Mouse (Mus musculus) MEL (cell line): Measurements from ENCODE around the gene Xcr1. TPM values are rescaled to one million over a fixed set of nuclear protein-coding genes. Genes with fewer than 3 reads are reported as not detected.

Experiments
- DNase-seq: peaks from one replicate; pipeline ENCODE4 v3.0.0; 2011; ENCODE audit warnings: low read depth, low spot score
- H3K27ac ChIP-seq: 2 replicates; pipeline ENCODE4 v1.5.1; 2012; ENCODE audit warnings: low read depth, mild to moderate bottlenecking, control low read depth, low read length, moderate library complexity; ENCODE audit not compliant: control insufficient read depth
- H3K27me3 ChIP-seq, 2 experiments: fragments of 150-350 bp in 1 of 2; sonication (generic) in 1 of 2; 2 replicates each; pipeline ENCODE4 v1.6.1; 2012; ENCODE audit warnings: low read length in 2 of 2, mild to moderate bottlenecking in 2 of 2, improper control_type of control experiment in 1 of 2, moderate library complexity in 1 of 2; ENCODE audit not compliant: insufficient read depth in 2 of 2, control insufficient read depth in 1 of 2
- H3K36me3 ChIP-seq, 2 experiments: 2 replicates each; pipeline ENCODE4 v1.6.1; 2012 to 2014; ENCODE audit warnings: low read length in 2 of 2, improper control_type of control experiment in 1 of 2, inconsistent platforms in 1 of 2, mild to moderate bottlenecking in 1 of 2; ENCODE audit not compliant: insufficient read depth in 2 of 2, control insufficient read depth in 1 of 2
- H3K4me1 ChIP-seq, 2 experiments: fragments of 150-350 bp in 1 of 2; sonication (generic) in 1 of 2; 2 replicates each; pipeline ENCODE4 v1.6.1; 2012; ENCODE audit warnings: low read length in 2 of 2, improper control_type of control experiment in 1 of 2, mild to moderate bottlenecking in 1 of 2; ENCODE audit not compliant: insufficient read depth in 2 of 2, control insufficient read depth in 1 of 2
- H3K4me3 ChIP-seq, 2 experiments: fragments of 150-350 bp in 1 of 2; sonication (generic) in 1 of 2; 2 replicates each; pipeline ENCODE4 v1.5.1; 2012; ENCODE audit warnings: low read depth in 2 of 2, low read length in 2 of 2, mild to moderate bottlenecking in 2 of 2, moderate library complexity in 2 of 2, control low read depth in 1 of 2, improper control_type of control experiment in 1 of 2; ENCODE audit not compliant: control insufficient read depth in 1 of 2, insufficient read depth in 1 of 2
- H3K79me2 ChIP-seq: 2 replicates; pipeline ENCODE4 v1.6.1; 2012; ENCODE audit warnings: mild to moderate bottlenecking, low read length, moderate library complexity; ENCODE audit not compliant: control insufficient read depth, poor library complexity, insufficient read depth
- H3K9ac ChIP-seq: 2 replicates; pipeline ENCODE4 v1.6.1; 2012; ENCODE audit warnings: low read depth, mild to moderate bottlenecking, control low read depth, low read length, moderate library complexity; ENCODE audit not compliant: control insufficient read depth, poor library complexity, severe bottlenecking
- H3K9me3 ChIP-seq: fragments of 150-350 bp; sonication (generic); replicated peaks from 2 replicates; pipeline ENCODE4 v1.6.1; 2012; ENCODE audit warnings: mild to moderate bottlenecking, low read length, improper control_type of control experiment, moderate library complexity; ENCODE audit not compliant: insufficient read depth
- CHD1 ChIP-seq: IDR thresholded peaks from 2 replicates; pipeline ENCODE4 v1.6.1; 2012; ENCODE audit warnings: low read depth, mild to moderate bottlenecking, inconsistent platforms, low read length, improper control_type of control experiment
- CHD2 ChIP-seq: IDR thresholded peaks from 2 replicates; pipeline ENCODE4 v1.6.1; 2011; ENCODE audit warnings: low read length, improper control_type of control experiment
- CTCF ChIP-seq, 3 experiments: IDR thresholded peaks in 2 of 3; conservative IDR thresholded peaks in 1 of 3; 2 replicates each; pipeline ENCODE4 v1.5.1; 2011 to 2012; ENCODE audit warnings: low read length in 3 of 3, low read depth in 2 of 3, mild to moderate bottlenecking in 2 of 3, improper control_type of control experiment in 1 of 3, inconsistent platforms in 1 of 3, mixed read lengths in 1 of 3, moderate library complexity in 1 of 3; ENCODE audit not compliant: control insufficient read depth in 1 of 3, insufficient read depth in 1 of 3, poor library complexity in 1 of 3, severe bottlenecking in 1 of 3
- E2F4 ChIP-seq: IDR thresholded peaks from 2 replicates; pipeline ENCODE4 v1.6.1; 2011; ENCODE audit warnings: low read depth, low read length, improper control_type of control experiment, borderline replicate concordance
- ELF1 ChIP-seq: IDR thresholded peaks from 2 replicates; pipeline ENCODE4 v1.6.1; 2014; ENCODE audit warnings: low read depth, mild to moderate bottlenecking, inconsistent platforms, low read length, improper control_type of control experiment, moderate library complexity
- EP300 ChIP-seq, 2 experiments: IDR thresholded peaks; 2 replicates each; pipeline ENCODE4 v1.6.1; 2011; ENCODE audit warnings: improper control_type of control experiment in 2 of 2, low read length in 2 of 2, low read depth in 1 of 2, mild to moderate bottlenecking in 1 of 2
- ETS1 ChIP-seq: IDR thresholded peaks from 2 replicates; pipeline ENCODE4 v1.6.1; 2012; ENCODE audit warnings: low read depth, mild to moderate bottlenecking, inconsistent platforms, low read length, improper control_type of control experiment, moderate library complexity
- GABPA ChIP-seq: IDR thresholded peaks from 2 replicates; pipeline ENCODE4 v1.6.1; 2012; ENCODE audit warnings: low read depth, mild to moderate bottlenecking, inconsistent platforms, low read length, improper control_type of control experiment, moderate library complexity
- GATA1 ChIP-seq: IDR thresholded peaks from 2 replicates; pipeline ENCODE4 v1.6.1; 2011; ENCODE audit warnings: low read depth, low read length, improper control_type of control experiment
- MAFK ChIP-seq: IDR thresholded peaks from 2 replicates; pipeline ENCODE4 v1.6.1; 2011; ENCODE audit warnings: low read depth, mild to moderate bottlenecking, low read length, improper control_type of control experiment, borderline replicate concordance
- MAX ChIP-seq: IDR thresholded peaks from 2 replicates; pipeline ENCODE4 v1.6.1; 2011; ENCODE audit warnings: low read length, improper control_type of control experiment
- MEF2A ChIP-seq: IDR thresholded peaks from 2 replicates; pipeline ENCODE4 v1.6.1; 2014; ENCODE audit warnings: low read depth, mild to moderate bottlenecking, inconsistent platforms, low read length, improper control_type of control experiment; ENCODE audit not compliant: poor library complexity, insufficient replicate concordance, severe bottlenecking; ENCODE audit errors: extremely low read depth
- MYB ChIP-seq: IDR thresholded peaks from 2 replicates; pipeline ENCODE4 v1.6.1; 2011; ENCODE audit warnings: mild to moderate bottlenecking, low read depth, low read length, improper control_type of control experiment
- MYC ChIP-seq: IDR thresholded peaks from 2 replicates; pipeline ENCODE4 v1.6.1; 2011; ENCODE audit warnings: low read depth, mild to moderate bottlenecking, low read length, improper control_type of control experiment, moderate library complexity
- POLR2A ChIP-seq, 2 experiments: IDR thresholded peaks; 2 replicates each; pipeline ENCODE4 v1.6.1; 2011 to 2012; ENCODE audit warnings: low read length in 2 of 2, mild to moderate bottlenecking in 2 of 2, control low read depth in 1 of 2, improper control_type of control experiment in 1 of 2, low read depth in 1 of 2, moderate library complexity in 1 of 2; ENCODE audit not compliant: control insufficient read depth in 1 of 2, insufficient read depth in 1 of 2, poor library complexity in 1 of 2
- POLR2AphosphoS2 ChIP-seq: IDR thresholded peaks from 2 replicates; pipeline ENCODE4 v1.6.1; 2011; ENCODE audit warnings: low read length, improper control_type of control experiment
- RCOR1 ChIP-seq: IDR thresholded peaks from 2 replicates; pipeline ENCODE4 v1.6.1; 2012; ENCODE audit warnings: low read depth, mild to moderate bottlenecking, inconsistent platforms, low read length, improper control_type of control experiment
- TAL1 ChIP-seq: IDR thresholded peaks from 2 replicates; pipeline ENCODE4 v1.6.1; 2012; ENCODE audit warnings: mild to moderate bottlenecking, inconsistent platforms, low read length, moderate library complexity, mixed read lengths
- TBP ChIP-seq: IDR thresholded peaks from 2 replicates; pipeline ENCODE4 v1.8.0; 2011; ENCODE audit warnings: low read depth, low read length, improper control_type of control experiment
- UBTF ChIP-seq: IDR thresholded peaks from 2 replicates; pipeline ENCODE4 v1.6.1; 2012; ENCODE audit warnings: low read depth, mild to moderate bottlenecking, inconsistent platforms, low read length, improper control_type of control experiment, moderate library complexity, borderline replicate concordance; ENCODE audit not compliant: insufficient read depth
- USF1 ChIP-seq: IDR thresholded peaks from 2 replicates; pipeline ENCODE4 v1.6.1; 2014; ENCODE audit warnings: low read depth, mild to moderate bottlenecking, inconsistent platforms, low read length, improper control_type of control experiment, moderate library complexity
- ZC3H11A ChIP-seq: IDR thresholded peaks from 2 replicates; pipeline ENCODE4 v1.6.1; 2012; ENCODE audit warnings: low read depth, mild to moderate bottlenecking, inconsistent platforms, low read length, improper control_type of control experiment
- ZNF384 ChIP-seq: IDR thresholded peaks from 2 replicates; pipeline ENCODE4 v1.6.1; 2012; ENCODE audit warnings: low read depth, mild to moderate bottlenecking, inconsistent platforms, low read length, improper control_type of control experiment
- polyA plus RNA-seq, 2 experiments: library from polyadenylated mRNA; stranded (reverse) in 1 of 2; unstranded in 1 of 2; fragments of >175 nt in 1 of 2; fragments of >200 nt in 1 of 2; gene quantifications; 2 replicates each; pipeline versions ENCODE4 v1.2.1 to v1.2.4; 2012; ENCODE audit warnings: low replicate concordance in 2 of 2, low read depth in 1 of 2; ENCODE audit not compliant: insufficient read length in 2 of 2, insufficient read depth in 1 of 2, missing spikeins in 1 of 2
- total RNA-seq: library from RNA; depleted of rRNA; stranded (reverse); fragments of 300-350 nt; gene quantifications from 2 replicates; pipeline ENCODE4 v1.2.3, GENCODE M21; 2012; rRNA removed

The Xcr1 gene
- total RNA-seq (not detected in 2 replicates), polyA plus RNA-seq (under 1 TPM in 1 of 2 experiments, not detected in 1; 0.01 TPM)

- Histone ChIP-seq H3K36me3 (no peaks in the 10 kb centered on the region), H3K27ac (no peak within 1 kb of the TSS), H3K9me3 (no peaks in the 10 kb centered on the region), H3K79me2 (no peaks in the 10 kb centered on the region), H3K4me1 (no peaks in the 10 kb centered on the region), H3K9ac (no peak within 1 kb of the TSS), H3K4me3 (no peak within 1 kb of the TSS), H3K27me3 (peaks cover 0 to 4% of the 10 kb centered on the region in 2 experiments; a peak in 2 of 4 replicates)
- TF ChIP-seq EP300 (IDR thresholded peaks at IDR 0.05; ENCODE audit: low read depth in 1 of 2, low read length in 2 of 2) (no peak), CTCF (IDR thresholded peaks at IDR 0.05 in 2 of 3, conservative IDR thresholded peaks at IDR 0.05 in 1 of 3; ENCODE audit: control insufficient read depth in 1 of 3, insufficient read depth in 1 of 3, low read depth in 2 of 3, low read length in 3 of 3, poor library complexity in 1 of 3, severe bottlenecking in 1 of 3) (no peak), GABPA (no peak), MAX (no peak), POLR2A (IDR thresholded peaks at IDR 0.05; ENCODE audit: control insufficient read depth in 1 of 2, insufficient read depth in 1 of 2, low read depth in 1 of 2, low read length in 2 of 2, poor library complexity in 1 of 2) (no peak), UBTF (no peak), ZNF384 (no peak), E2F4 (no peak), MYC (no peak), MAFK (no peak), MEF2A (no peak), CHD1 (no peak), USF1 (no peak), GATA1 (no peak), CHD2 (no peak), RCOR1 (no peak), ZC3H11A (no peak), TBP (no peak), ELF1 (no peak), ETS1 (no peak)
- no peak for DNase-seq
Measured at GRCm38 (mm10) chr9:123861929-123862328, at the start of gene Xcr1. Gene Xcr1, minus strand, starts transcription at chr9:123862029.

- Histone ChIP-seq H3K4me1 (no peaks in the 10 kb centered on the region), H3K27ac (no peak overlapping the region), H3K36me3 (no peaks in the 10 kb centered on the region), H3K27me3 (no peaks in the 10 kb centered on the region; a peak in 1 of 4 replicates), H3K79me2 (no peaks in the 10 kb centered on the region), H3K9ac (no peak overlapping the region), H3K4me3 (no peak overlapping the region), H3K9me3 (no peaks in the 10 kb centered on the region)
- TF ChIP-seq MYC, result no peak
- no peak for TF ChIP-seq GATA1
- TF ChIP-seq MAX, result no peak
- no peak for TF ChIP-seq MEF2A
- TF ChIP-seq TAL1, result no peak
- no peak for TF ChIP-seq ZNF384
- TF ChIP-seq MAFK, result no peak
- no peak for TF ChIP-seq MYB
- no peak for TF ChIP-seq POLR2AphosphoS2
- no peak for TF ChIP-seq CTCF (IDR thresholded peaks at IDR 0.05 in 2 of 3, conservative IDR thresholded peaks at IDR 0.05 in 1 of 3; ENCODE audit: control insufficient read depth in 1 of 3, insufficient read depth in 1 of 3, low read depth in 2 of 3, low read length in 3 of 3, poor library complexity in 1 of 3, severe bottlenecking in 1 of 3)
- TF ChIP-seq EP300 (IDR thresholded peaks at IDR 0.05; ENCODE audit: low read depth in 1 of 2, low read length in 2 of 2), result no peak
- DNase-seq, result no peak
Measured at GRCm38 (mm10) chr9:123872049-123872448, 10.2 kb upstream of the Xcr1 start.
